Mouse (Mus musculus) spleen, adult 2 months (tissue): ENCODE data around the gene Tra2a. TPM values are rescaled to one million over a fixed set of nuclear protein-coding genes. Genes with fewer than 3 reads are reported as not detected.
"Not testable (repeated sequence)": the region's sequence is repeated elsewhere in the genome, so short reads cannot be mapped to it uniquely, and the experiment has no call there.

Experiments
- DNase-seq, 2 experiments: peaks; one replicate each; pipeline versions ENCODE4 v3.0.0 to v3.0.0-alpha.2; 2012 to 2021; ENCODE audit warnings: low spot score in 2 of 2, low read depth in 1 of 2
- H3K27ac ChIP-seq: fragments of 200-500 bp; 2 replicates; pipeline ENCODE4 v1.5.1; 2012; ENCODE audit warnings: low read length, inconsistent platforms; ENCODE audit not compliant: insufficient read depth
- H3K27me3 ChIP-seq: fragments of 200-500 bp; 2 replicates; pipeline ENCODE4 v1.6.1; 2012; ENCODE audit warnings: mild to moderate bottlenecking, moderate library complexity, low read length, inconsistent platforms; ENCODE audit not compliant: control insufficient read depth, insufficient read depth
- H3K36me3 ChIP-seq: fragments of 200-500 bp; 2 replicates; pipeline ENCODE4 v1.6.1; 2012; ENCODE audit warnings: mild to moderate bottlenecking, low read length, inconsistent platforms; ENCODE audit not compliant: control insufficient read depth, insufficient read depth
- H3K4me1 ChIP-seq: fragments of 200-500 bp; 2 replicates; pipeline ENCODE4 v1.6.1; 2011; ENCODE audit warnings: inconsistent platforms; ENCODE audit not compliant: control insufficient read depth, insufficient read depth, insufficient read length
- H3K4me3 ChIP-seq: fragments of 200-500 bp; 2 replicates; pipeline ENCODE4 v1.5.1; 2011; ENCODE audit warnings: mild to moderate bottlenecking, inconsistent platforms; ENCODE audit not compliant: insufficient read depth, insufficient read length; ENCODE audit errors: extremely low read depth
- CTCF ChIP-seq: fragments of 200-500 bp; IDR thresholded peaks from 2 replicates; pipeline ENCODE4 v1.5.1; 2011; ENCODE audit warnings: mild to moderate bottlenecking, inconsistent platforms; ENCODE audit not compliant: insufficient read depth, insufficient read length, insufficient replicate concordance; ENCODE audit errors: extremely low read depth
- POLR2A ChIP-seq: fragments of 200-500 bp; IDR thresholded peaks from 2 replicates; pipeline ENCODE4 v1.6.1; 2011; ENCODE audit warnings: low read depth, low read length, inconsistent platforms
- WGBS: fragments of 180-500 bp; shearing (Covaris S2); methylation state at CpG from one replicate; pipeline ENCODE4 v1.1.7; 2018; 5-methylcytosine and 5-hydroxymethylcytosine counted together
- polyA plus RNA-seq: library from polyadenylated mRNA; depleted of rRNA; stranded (reverse); fragments of >200 nt; gene quantifications from 2 replicates; pipeline ENCODE4 v1.2.3, GENCODE M21; 2012

Gene Tra2a
- polyA plus RNA-seq, 1 experiment, result 27.3 TPM

DNA sequence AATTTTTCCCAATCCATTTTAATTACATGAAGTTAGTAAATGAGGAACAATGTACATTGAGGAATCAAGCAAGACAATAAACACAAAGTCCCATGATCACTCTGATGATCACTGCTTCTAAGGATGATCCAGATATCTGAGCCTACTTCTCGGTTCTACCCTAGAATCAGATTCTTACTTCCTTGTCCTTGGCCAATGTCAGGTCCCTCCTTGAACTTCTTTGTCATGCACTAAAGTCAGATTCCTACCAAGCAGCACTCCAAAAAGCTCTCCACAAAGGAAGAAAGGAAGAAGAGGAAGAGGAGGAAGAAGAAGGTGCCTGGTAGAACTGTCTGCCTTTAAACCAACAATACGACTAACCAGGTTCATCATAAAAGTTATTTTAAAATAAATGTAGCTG lies 9.0 kb upstream of the Tra2a start:
- no peak overlapping the region for H3K27ac ChIP-seq
- H3K36me3 ChIP-seq, result no peaks in the 10 kb centered on the region
- TF ChIP-seq POLR2A, result no peak
- TF ChIP-seq CTCF, result no peak
- H3K27me3 ChIP-seq, result no peaks in the 10 kb centered on the region; the same call in 1 of the 2 replicates
- H3K4me3 ChIP-seq, result no peak overlapping the region
- DNase-seq, result no peak
- 79% methylated on average over 2 of the region's 2 CpGs for WGBS
- no peaks in the 10 kb centered on the region for H3K4me1 ChIP-seq

DNA sequence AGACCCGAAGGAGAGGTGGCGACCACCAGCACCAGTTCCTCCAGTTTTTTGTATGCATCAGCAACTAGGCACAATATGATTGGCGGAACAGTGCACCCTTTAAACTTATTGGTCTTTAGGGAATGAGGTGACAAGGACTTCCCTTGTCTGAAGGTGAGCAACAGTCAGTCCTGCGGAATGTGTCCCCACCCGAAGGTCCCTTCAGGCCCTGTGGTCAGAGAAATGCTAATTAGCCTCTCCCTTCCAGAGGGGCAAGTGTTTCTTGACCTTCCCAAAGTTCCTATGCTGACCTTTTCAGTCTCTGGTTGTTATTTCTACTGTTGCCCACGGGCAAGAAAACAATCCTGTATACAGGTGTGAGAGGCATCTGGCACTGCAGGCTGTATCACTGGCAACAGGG lies 8.0 kb upstream of the Tra2a start:
- H3K27me3 ChIP-seq, result no peaks in the 10 kb centered on the region; the same call in 1 of the 2 replicates
- H3K4me1 ChIP-seq, result no peaks in the 10 kb centered on the region
- DNase-seq, result no peak
- no peak overlapping the region for H3K4me3 ChIP-seq
- H3K36me3 ChIP-seq, result no peaks in the 10 kb centered on the region
- TF ChIP-seq CTCF (no peak), POLR2A (no peak)
- 90% methylated on average over 6 of the region's 6 CpGs for WGBS
- H3K27ac ChIP-seq, result no peak overlapping the region

DNA sequence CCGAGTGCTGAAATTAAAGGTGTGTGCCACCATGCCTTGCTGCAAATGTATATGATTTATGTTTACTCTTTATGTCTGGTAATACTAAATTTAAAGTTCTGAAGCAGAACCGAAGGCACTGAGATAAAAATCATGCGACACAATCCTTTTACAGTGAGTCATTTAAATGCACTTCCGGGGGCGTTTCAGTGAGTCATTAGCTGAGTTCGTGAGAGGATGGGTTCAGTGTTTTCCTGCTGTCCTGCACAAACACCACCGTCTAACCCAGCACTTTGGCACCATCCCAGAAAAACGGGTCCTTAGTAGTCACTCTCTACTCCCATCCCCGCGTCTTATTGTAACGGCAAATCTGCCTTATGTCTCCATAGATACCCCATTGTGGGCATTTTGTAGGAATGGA lies 6.1 kb upstream of the Tra2a start:
- Histone ChIP-seq H3K36me3 (no peaks in the 10 kb centered on the region), H3K4me1 (no peaks in the 10 kb centered on the region), H3K27ac (no peak overlapping the region), H3K27me3 (no peaks in the 10 kb centered on the region; the same call in 1 of the 2 replicates), H3K4me3 (no peak overlapping the region)
- 71% methylated on average over 11 of the region's 11 CpGs for WGBS
- no peak for DNase-seq
- TF ChIP-seq CTCF (no peak), POLR2A (no peak)

DNA sequence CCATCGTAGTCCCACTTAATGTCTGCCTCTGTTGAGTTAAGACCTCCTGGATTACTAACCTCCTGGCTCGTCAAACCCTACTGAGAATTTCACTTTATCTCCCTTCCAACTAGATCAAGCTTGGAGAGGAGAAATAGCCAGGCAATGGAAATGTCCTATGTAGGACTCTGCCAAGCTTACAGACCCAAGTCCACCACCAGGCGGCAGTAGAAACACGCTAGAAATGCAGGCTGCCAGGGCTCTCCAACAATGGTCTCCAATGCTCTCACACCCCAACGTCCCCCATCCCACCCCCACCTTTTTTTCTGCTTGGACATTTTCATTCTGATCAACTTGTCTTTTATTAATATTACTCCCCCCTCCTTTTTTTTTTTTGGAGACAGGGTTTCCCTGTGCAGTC lies 5.4 kb upstream of the Tra2a start:
- 22% methylated on average over 5 of the region's 5 CpGs for WGBS
- Histone ChIP-seq H3K4me3 (no peak overlapping the region), H3K27me3 (no peaks in the 10 kb centered on the region), H3K27ac (no peak overlapping the region), H3K4me1 (no peaks in the 10 kb centered on the region), H3K36me3 (no peaks in the 10 kb centered on the region)
- DNase-seq, result peak; percentile 35 to 74
- TF ChIP-seq CTCF, result peak; percentile 69; the same call in 1 of the 2 replicates
- no peak for TF ChIP-seq POLR2A

DNA sequence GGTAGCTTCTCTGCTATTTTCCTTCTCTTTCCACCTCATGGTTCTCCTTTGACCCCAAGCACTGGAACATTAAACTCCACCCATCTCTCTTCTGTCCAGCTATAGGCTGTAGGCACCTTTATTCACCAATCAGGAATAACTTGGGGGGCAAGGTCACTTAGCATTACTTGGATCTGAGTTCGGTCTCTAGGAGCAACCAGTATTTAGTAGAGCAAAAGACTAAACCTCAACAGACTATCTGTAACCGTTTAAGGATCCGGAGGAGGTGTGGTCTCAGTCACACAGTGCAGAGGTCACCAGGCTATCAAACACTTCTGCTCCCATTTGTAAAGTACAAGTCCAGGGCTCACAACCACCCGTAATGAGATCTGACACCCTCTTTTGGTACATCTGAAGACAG lies 3.9 kb upstream of the Tra2a start:
- 83% methylated on average over 4 of the region's 4 CpGs for WGBS
- Histone ChIP-seq H3K27ac (no peak overlapping the region), H3K36me3 (no peaks in the 10 kb centered on the region), H3K4me3 (no peak overlapping the region), H3K27me3 (no peaks in the 10 kb centered on the region), H3K4me1 (no peaks in the 10 kb centered on the region)
- no peak for TF ChIP-seq POLR2A
- TF ChIP-seq CTCF, result no peak
- DNase-seq, result no peak

DNA sequence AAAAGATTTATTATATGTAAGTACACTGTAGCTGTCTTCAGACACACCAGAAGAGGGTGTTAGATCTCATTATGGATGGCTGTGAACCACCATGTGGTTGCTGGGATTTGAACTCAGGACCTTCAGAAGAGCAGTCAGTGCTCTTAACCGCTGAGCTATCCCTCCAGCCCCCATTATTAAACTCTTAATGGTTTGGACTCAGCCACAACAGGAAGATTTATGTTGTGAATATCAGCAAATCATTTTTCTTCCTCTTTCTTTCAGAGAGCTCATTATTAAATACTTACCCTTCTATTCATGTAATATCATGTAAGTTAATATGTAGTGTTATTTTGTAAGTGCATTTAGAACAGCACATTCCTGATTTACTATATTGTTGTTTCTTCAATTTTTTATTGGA lies 1.4 kb upstream of the Tra2a start:
- not testable (repeated sequence) for H3K4me1 ChIP-seq, H3K4me3 ChIP-seq, DNase-seq, H3K36me3 ChIP-seq, H3K27me3 ChIP-seq, H3K27ac ChIP-seq
- WGBS, result 90% methylated on average over 1 of the region's 1 CpGs

DNA sequence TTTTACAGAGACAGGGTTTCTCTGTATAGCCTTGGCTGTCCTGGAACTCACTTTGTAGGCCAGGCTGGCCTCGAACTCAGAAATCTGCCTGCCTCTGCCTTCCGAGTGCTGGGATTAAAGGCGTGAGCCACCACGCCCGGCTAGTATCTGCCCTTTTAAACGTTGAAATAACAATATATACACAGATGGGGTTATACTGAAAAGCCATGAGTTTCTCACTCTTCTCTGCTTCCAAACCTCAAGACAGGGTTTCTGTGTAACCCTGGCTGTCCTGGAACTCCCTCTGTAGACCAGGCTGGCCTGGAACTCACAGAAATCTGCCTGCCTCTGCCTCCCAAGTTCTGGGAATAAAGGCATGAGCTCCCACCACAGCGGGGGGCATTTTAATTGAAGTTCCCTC lies 613 bp upstream of the Tra2a start:
- not testable (repeated sequence) for H3K36me3 ChIP-seq, H3K27me3 ChIP-seq, H3K4me1 ChIP-seq, H3K4me3 ChIP-seq, H3K27ac ChIP-seq, DNase-seq
- WGBS, result 80% methylated on average over 7 of the region's 7 CpGs

DNA sequence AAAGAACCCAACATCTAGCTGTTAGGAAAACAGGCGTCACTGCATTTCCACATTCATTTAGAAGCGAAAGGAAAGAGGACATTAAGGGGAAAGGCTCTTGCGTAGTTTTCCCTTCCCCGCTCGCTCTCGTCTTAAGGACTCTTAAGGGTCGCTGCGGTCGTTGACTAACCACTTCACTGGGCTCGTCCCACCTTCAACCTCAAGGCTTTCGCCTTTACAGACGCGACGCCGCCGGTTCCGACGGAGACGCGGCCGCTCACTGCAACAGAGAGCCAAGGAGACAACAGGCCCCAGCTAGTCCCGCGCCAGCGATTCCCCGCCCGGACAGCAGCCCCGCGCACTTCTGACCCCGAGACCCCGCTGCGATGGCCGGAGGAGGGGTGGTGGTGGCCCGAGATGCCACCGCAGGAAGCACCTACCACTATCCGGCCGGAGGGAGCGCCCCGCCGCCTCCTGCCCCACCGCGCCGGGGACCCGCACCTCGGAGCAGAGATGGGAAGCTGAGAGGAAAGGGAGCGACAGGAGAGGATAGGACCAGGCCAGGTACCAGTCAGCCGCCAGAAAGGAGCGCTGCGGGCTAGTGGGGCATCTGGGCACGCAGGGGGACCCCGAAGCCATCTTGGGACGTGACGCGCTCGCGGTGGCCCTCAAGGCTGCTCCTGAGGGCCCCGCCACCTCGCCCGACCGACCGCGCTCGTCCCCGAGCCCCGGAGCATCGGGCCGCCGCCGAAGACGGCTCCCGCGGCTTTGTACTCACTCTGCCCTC lies 569 bp downstream of the Tra2a start:
- peaks cover 9% of the 10 kb centered on the region for H3K4me1 ChIP-seq
- under 1% methylated on average over 69 of the region's 71 CpGs for WGBS
- no peaks in the 10 kb centered on the region for H3K36me3 ChIP-seq
- peak overlapping the region; percentile 96 for H3K4me3 ChIP-seq
- peak overlapping the region; percentile 97 for H3K27ac ChIP-seq
- no peak for TF ChIP-seq POLR2A
- no peak for TF ChIP-seq CTCF
- peak; percentile 18 to 37 for DNase-seq
- no peaks in the 10 kb centered on the region for H3K27me3 ChIP-seq
